Mouse (Mus musculus) kidney, adult 2 months (tissue): ENCODE data around the gene Gm17949. TPM values are rescaled to one million over a fixed set of nuclear protein-coding genes. Genes with fewer than 3 reads are reported as not detected.
"Not testable (repeated sequence)": the region's sequence is repeated elsewhere in the genome, so short reads cannot be mapped to it uniquely, and the experiment has no call there.

ENCODE experiments used
- DNase-seq: peaks from one replicate; pipeline ENCODE4 v3.0.0; 2021
- H3K27ac ChIP-seq: fragments of 200-500 bp; 2 replicates; pipeline ENCODE4 v1.5.1; 2012; ENCODE audit warnings: low read depth, low read length, control low read depth, inconsistent platforms; ENCODE audit not compliant: insufficient read depth
- H3K27me3 ChIP-seq: fragments of 200-500 bp; replicated peaks from 2 replicates; pipeline ENCODE4 v1.6.1; 2012; ENCODE audit warnings: mild to moderate bottlenecking, moderate library complexity, low read length, inconsistent platforms; ENCODE audit not compliant: control insufficient read depth, insufficient read depth
- H3K36me3 ChIP-seq: fragments of 200-500 bp; 2 replicates; pipeline ENCODE4 v1.6.1; 2012; ENCODE audit warnings: mild to moderate bottlenecking, moderate library complexity, low read length, inconsistent platforms; ENCODE audit not compliant: control insufficient read depth, insufficient read depth
- H3K4me1 ChIP-seq: fragments of 200-500 bp; 2 replicates; pipeline ENCODE4 v1.6.1; 2011; ENCODE audit warnings: low read length; ENCODE audit not compliant: control insufficient read depth, insufficient read depth
- H3K4me3 ChIP-seq: fragments of 200-500 bp; 2 replicates; pipeline ENCODE4 v1.5.1; 2011; ENCODE audit warnings: mild to moderate bottlenecking, low read depth, low read length, control low read depth; ENCODE audit not compliant: insufficient read depth
- CTCF ChIP-seq: fragments of 200-500 bp; conservative IDR thresholded peaks from 2 replicates; pipeline ENCODE4 v1.5.1; 2011; ENCODE audit warnings: low read depth, mild to moderate bottlenecking, control low read depth, low read length, moderate library complexity, mixed read lengths; ENCODE audit not compliant: insufficient read depth, insufficient read length
- POLR2A ChIP-seq: fragments of 200-500 bp; IDR thresholded peaks from one replicate; pipeline ENCODE4 v1.6.1; 2011; ENCODE audit warnings: low read depth, low read length, control low read depth
- WGBS: fragments of 180-500 bp; shearing (Covaris S2); methylation state at CpG from one replicate; pipeline ENCODE4 v1.1.7; 2018; 5-methylcytosine and 5-hydroxymethylcytosine counted together
- polyA plus RNA-seq: library from polyadenylated mRNA; depleted of rRNA; stranded (reverse); fragments of >200 nt; gene quantifications from 2 replicates; pipeline ENCODE4 v1.2.3, GENCODE M21; 2012

Gene Gm17949
- polyA plus RNA-seq, 1 experiment = 0.11 TPM

GRCm38 (mm10) chr17:57041554-57041953 lies 30.3 kb downstream of the Gm17949 start, which contains the start of gene Slc25a41:
Gene Slc25a41 (minus strand): TSS chr17:57041654.
- no peak for DNase-seq
- no peaks in the 10 kb centered on the region for H3K4me1 ChIP-seq
- no peaks in the 10 kb centered on the region; the same call in 1 of the 2 replicates for H3K27me3 ChIP-seq
- H3K4me3 ChIP-seq = no peak within 1 kb of the TSS
- no peak for TF ChIP-seq POLR2A
- no peak for TF ChIP-seq CTCF
- no peak within 1 kb of the TSS for H3K27ac ChIP-seq
- H3K36me3 ChIP-seq = no peaks in the 10 kb centered on the region
- WGBS = 81% methylated on average over 8 of the region's 8 CpGs

- no peaks in the 10 kb centered on the region for H3K27me3 ChIP-seq
- no peaks in the 10 kb centered on the region for H3K4me1 ChIP-seq
- TF ChIP-seq POLR2A = no peak
- TF ChIP-seq CTCF = no peak
- H3K36me3 ChIP-seq = no peaks in the 10 kb centered on the region; the same call in 1 of the 2 replicates
- H3K27ac ChIP-seq = no peak overlapping the region
- no peak overlapping the region for H3K4me3 ChIP-seq
- WGBS = 63% methylated on average over 5 of the region's 5 CpGs
- DNase-seq = no peak
Measured at GRCm38 (mm10) chr17:57047406-57047805, 36.1 kb downstream of the Gm17949 start.

GRCm38 (mm10) chr17:57048816-57049215 lies 37.5 kb downstream of the Gm17949 start:
- TF ChIP-seq POLR2A = no peak
- no peak for TF ChIP-seq CTCF
- Histone ChIP-seq H3K27me3 (no peaks in the 10 kb centered on the region), H3K4me1 (no peaks in the 10 kb centered on the region), H3K36me3 (no peaks in the 10 kb centered on the region; the same call in 1 of the 2 replicates), H3K4me3 (no peak overlapping the region), H3K27ac (no peak overlapping the region)
- no peak for DNase-seq
- WGBS = 88% methylated on average over 3 of the region's 3 CpGs

GRCm38 (mm10) chr17:57051679-57052078 lies 40.4 kb downstream of the Gm17949 start:
- H3K4me3 ChIP-seq, H3K4me1 ChIP-seq, H3K27me3 ChIP-seq, H3K27ac ChIP-seq, H3K36me3 ChIP-seq: not testable (repeated sequence)
- TF ChIP-seq CTCF = 0 out of 2 replicates have a peak, but pooled peaks have one; percentile 16
- WGBS = 79% methylated on average over 4 of the region's 4 CpGs
- DNase-seq = peak; percentile 24

GRCm38 (mm10) chr17:57056246-57056645 lies 45.0 kb downstream of the Gm17949 start:
- no peak for TF ChIP-seq POLR2A
- TF ChIP-seq CTCF = no peak
- no peak overlapping the region for H3K27ac ChIP-seq

GRCm38 (mm10) chr17:57058891-57059485 lies 47.7 kb downstream of the Gm17949 start, which contains the start of gene Crb3:
Gene Crb3 (plus strand): TSS chr17:57059105.
- peak; percentile 52 for DNase-seq
- Histone ChIP-seq H3K36me3 (no peaks in the 10 kb centered on the region), H3K4me1 (peaks cover 6% of the 10 kb centered on the region; the same call in 1 of the 2 replicates), H3K4me3 (peak within 1 kb of the TSS; percentile 88), H3K27me3 (no peaks in the 10 kb centered on the region), H3K27ac (peak within 1 kb of the TSS; percentile 75)
- 3% methylated on average over 19 of the region's 22 CpGs for WGBS
- TF ChIP-seq CTCF (no peak), POLR2A (no peak)

More at GRCm38 (mm10) chr17:57056246-57056645, 45.0 kb downstream of the Gm17949 start:
- Histone ChIP-seq H3K4me3 (no peak overlapping the region), H3K36me3 (no peaks in the 10 kb centered on the region; the same call in 1 of the 2 replicates), H3K4me1 (peaks cover 5% of the 10 kb centered on the region; the same call in 1 of the 2 replicates), H3K27me3 (no peaks in the 10 kb centered on the region)
- no peak for DNase-seq
- 82% methylated on average over 3 of the region's 3 CpGs for WGBS

GRCm38 (mm10) chr17:57059486-57059977 lies 48.3 kb downstream of the Gm17949 start, which contains the start of gene Slc25a23:
Gene Slc25a23 (minus strand): TSS chr17:57059863.
- H3K27ac ChIP-seq = peak within 1 kb of the TSS; percentile 93
- DNase-seq = peak; percentile 75
- H3K36me3 ChIP-seq = no peaks in the 10 kb centered on the region
- peak within 1 kb of the TSS; percentile 88 for H3K4me3 ChIP-seq
- no peaks in the 10 kb centered on the region for H3K27me3 ChIP-seq
- WGBS = under 1% methylated on average over 44 of the region's 45 CpGs
- no peak for TF ChIP-seq POLR2A
- no peak for TF ChIP-seq CTCF
- H3K4me1 ChIP-seq = peaks cover 6% of the 10 kb centered on the region; the same call in 1 of the 2 replicates
